Mouse (Mus musculus) lung, adult 2 months (tissue): ENCODE data around the gene Dlat.

Source experiments
- CTCF ChIP-seq: fragments of 200-500 bp; IDR thresholded peaks from 2 replicates; pipeline ENCODE4 v1.5.1; 2011; ENCODE audit warnings: mild to moderate bottlenecking, low read length, control low read depth; ENCODE audit not compliant: insufficient read depth
- POLR2A ChIP-seq: fragments of 200-500 bp; IDR thresholded peaks from 2 replicates; pipeline ENCODE4 v1.6.1; 2011; ENCODE audit warnings: low read depth, mild to moderate bottlenecking, control low read depth, low read length, borderline replicate concordance; ENCODE audit errors: extremely low read depth

DNA sequence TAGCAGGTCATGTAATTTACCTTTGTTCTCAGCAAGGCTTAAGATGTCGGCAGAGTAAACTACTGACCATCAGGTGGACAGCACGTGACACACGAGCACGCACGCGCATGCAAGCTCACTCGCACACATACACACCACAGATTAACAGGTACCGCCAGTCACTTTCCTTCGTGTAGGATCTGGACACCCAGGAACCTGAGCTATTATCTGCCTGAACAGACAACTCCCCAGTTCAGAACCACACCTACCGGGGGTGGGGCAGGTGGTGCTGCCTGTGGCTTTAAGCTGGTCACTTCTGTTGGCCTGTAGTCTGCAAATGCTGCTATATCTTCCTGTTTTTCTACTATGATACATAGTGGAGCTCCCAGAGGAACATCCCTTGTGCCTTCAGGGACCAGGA lies 9.1 kb downstream of the Dlat start:
- no peak for TF ChIP-seq POLR2A
- no peak for TF ChIP-seq CTCF
